Mouse (Mus musculus) C2C12 (cell line): ENCODE measurements around the gene Scd2.

ENCODE experiments used
- CTCF ChIP-seq: IDR thresholded peaks from one replicate; pipeline ENCODE4 v1.5.1; 2011; ENCODE audit not compliant: control insufficient read depth, insufficient read depth, insufficient read length
- MYOD1 ChIP-seq: IDR thresholded peaks from one replicate; pipeline ENCODE4 v1.6.1; 2011; ENCODE audit warnings: low read depth; ENCODE audit not compliant: control insufficient read depth, insufficient read length

DNA sequence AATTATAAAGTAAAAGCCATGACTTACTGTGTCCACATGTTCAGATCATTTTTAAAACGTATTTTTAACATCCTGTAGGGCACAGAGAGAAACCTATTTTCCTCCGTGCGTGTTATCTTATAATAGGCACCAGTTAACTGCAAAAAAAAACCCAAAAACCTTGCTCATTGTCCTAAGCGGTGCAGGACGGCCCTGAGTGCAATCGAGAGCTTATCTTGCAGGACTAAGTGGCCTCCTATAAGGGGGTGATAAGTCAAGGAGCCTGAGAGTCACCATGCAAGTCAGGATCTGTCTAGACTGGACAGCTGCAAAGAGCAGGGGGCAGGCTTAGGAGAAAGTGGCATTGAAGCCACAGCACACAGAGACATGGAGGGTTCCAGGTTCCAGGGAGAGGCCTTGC is 6.4 kb downstream of the Scd2 start:
- TF ChIP-seq MYOD1 (no peak), CTCF (no peak)
